Mouse (Mus musculus) retina, postnatal 1 day (tissue): ENCODE results near the gene Anks1.
"Not testable (repeated sequence)": the region's sequence is repeated elsewhere in the genome, so short reads cannot be mapped to it uniquely, and the experiment has no call there.

ENCODE experiments used
- DNase-seq: peaks from one replicate; pipeline ENCODE4 v3.0.0-alpha.2; 2012

Anks1 gene

DNA sequence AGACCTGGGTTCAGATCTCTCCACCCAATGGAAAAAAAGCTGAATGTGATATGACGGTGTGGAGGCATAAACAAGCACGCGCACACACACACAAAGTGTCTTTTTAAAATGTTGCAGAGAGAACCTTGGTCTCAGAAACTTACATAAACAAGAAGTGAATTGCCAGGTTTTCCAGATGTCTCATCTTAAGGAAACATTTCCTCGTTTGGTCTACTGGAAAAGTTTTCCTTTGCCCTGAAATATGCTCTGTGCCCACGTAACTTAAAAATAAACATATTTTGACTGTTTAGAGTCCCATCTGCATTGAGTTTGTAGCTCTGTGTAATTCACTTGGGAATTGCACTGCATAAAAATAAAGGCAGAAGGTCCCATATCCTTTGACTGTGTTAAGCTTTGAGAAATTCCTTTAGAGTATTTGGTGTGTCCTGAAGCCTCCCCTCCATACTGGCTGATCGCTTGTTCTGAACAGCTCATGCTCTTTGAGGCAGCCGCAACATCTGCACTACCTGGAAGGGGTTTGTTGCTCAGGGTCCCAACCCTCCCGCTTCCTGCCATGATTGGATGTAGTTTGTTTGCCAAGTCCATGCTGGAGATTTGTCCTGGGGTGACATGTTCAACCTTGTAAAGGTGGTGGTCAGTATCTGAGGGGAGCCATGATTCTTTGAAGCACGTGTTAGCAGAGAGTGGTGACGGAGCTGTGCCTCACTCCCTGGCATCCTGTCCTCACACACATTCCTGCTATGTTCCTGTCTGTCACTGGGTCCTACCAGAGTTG lies 25.2 kb downstream of the Anks1 start:
- no peak for DNase-seq

DNA sequence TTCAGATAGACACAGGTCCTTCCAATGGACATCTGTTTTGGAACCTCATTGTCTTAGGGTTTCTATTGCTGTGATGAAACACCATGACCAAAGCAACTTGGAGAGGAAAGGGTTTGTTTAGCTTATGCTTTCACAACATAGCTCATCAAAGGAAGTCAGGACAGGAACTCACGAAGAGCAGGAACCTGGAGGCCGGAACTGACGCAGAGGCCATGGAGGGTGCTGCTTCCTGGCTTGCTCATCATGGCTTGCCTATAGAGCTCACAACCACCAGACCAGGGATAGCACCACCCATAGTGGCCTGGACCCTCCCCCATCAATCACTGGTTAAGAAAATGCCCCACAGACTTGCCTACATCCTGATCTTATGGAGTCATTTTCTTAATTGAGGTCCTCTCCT lies 26.0 kb downstream of the Anks1 start:
- no peak for DNase-seq

- DNase-seq: no peak
These were observed 28.0 kb downstream of the Anks1 start for GRCm38 (mm10) chr17:27937054-27937615.

- no peak for DNase-seq
These were observed 29.1 kb downstream of the Anks1 start for GRCm38 (mm10) chr17:27938121-27938754.

DNA sequence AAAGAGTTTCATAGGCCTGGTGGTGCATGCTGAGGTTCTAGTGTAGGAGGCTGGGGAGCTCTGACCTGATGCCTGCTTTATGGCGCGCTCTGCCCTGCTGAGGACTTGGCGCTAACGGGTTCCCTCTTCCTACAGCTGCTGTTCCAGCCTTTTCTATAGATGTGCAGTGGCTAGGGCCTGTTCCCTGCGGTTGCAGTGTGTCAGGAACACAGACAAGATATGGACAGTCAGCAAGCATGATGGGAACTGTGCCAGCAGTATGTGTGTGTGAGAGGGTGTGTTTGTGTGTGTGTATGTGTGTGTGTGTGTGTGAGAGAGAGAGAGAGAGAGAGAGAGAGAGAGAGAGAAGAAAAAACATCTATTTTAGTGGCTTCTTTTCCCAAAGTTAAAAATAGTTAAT lies 29.9 kb downstream of the Anks1 start:
- DNase-seq: no peak

DNA sequence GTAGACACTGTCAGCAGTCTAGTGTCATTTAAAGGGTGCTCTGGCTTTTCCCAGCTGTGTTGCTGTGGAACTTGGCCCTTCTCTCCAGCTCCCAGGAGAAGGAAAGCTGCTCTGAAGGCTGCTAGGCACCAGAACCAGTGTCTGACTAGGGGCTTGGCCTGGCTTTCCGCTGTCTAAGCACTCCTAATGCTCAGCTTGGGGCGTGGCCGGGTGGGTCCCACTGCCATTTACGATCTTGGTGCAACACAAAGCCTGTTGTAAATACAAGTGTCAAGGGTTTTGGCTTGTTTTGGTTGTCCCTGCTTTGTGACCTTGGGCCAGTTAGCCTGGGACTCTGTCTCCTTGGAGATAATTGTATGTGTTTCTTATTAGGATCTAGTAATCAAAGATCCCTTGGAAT lies 31.2 kb downstream of the Anks1 start:
- DNase-seq: no peak

DNA sequence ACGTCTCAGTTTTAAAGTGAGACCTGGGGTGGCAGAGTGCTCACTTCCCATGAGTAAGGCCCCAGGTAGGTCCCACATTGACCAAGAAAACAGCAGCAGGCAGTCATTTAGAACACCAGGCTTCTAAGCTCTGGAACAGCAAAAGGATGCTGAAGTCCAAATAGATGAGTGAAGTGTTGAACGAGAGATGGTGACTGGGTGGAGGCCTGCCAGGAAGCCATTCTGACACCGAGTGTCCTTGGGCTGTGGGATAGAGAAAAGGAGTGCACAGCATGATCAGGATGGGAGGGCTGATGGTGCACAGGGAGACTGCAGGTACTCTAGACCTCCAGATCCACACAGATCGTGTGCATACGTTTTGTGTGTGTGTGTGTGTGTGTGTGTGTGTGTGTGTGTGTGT lies 32.1 kb downstream of the Anks1 start:
- no peak for DNase-seq

DNA sequence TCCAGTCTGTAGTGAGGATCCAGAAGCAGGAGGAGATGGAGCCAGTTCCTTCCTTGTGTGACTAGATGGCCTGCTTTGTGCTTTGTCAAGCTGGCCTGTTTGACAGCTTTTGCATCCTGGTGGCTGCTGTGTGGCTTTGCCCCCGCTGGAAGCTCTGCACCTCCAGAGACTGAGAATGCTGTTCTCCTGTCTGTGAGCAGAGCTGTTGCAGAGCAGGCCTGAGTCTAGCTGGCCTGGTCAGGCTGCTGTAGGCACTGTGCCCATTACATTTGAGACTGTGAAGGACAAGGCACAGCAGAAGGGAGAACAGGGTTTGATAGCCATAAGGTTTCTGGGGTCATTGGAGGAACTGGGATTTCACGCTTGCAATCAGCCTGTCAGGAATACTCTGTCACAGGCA lies 32.6 kb downstream of the Anks1 start:
- no peak for DNase-seq

DNA sequence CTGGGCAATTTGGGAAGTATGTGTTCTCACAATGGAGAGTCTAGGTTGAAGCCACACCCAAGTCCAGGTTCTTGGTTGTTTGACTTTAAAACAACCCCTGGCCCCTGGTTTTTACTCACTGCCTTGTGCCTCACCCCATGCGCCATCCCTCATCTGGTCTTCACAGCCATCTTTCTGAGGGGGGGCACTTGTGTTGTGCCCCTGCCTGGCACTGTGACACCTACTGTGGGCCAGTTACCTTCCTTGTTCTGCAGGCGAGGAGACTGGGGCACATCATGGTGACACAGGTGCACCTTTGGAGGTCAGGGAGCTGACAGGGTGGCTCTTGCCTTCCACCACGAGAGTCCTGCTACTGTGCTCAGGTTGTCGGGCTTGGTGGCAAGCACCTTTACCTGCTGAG lies 33.0 kb downstream of the Anks1 start:
- no peak for DNase-seq

DNA sequence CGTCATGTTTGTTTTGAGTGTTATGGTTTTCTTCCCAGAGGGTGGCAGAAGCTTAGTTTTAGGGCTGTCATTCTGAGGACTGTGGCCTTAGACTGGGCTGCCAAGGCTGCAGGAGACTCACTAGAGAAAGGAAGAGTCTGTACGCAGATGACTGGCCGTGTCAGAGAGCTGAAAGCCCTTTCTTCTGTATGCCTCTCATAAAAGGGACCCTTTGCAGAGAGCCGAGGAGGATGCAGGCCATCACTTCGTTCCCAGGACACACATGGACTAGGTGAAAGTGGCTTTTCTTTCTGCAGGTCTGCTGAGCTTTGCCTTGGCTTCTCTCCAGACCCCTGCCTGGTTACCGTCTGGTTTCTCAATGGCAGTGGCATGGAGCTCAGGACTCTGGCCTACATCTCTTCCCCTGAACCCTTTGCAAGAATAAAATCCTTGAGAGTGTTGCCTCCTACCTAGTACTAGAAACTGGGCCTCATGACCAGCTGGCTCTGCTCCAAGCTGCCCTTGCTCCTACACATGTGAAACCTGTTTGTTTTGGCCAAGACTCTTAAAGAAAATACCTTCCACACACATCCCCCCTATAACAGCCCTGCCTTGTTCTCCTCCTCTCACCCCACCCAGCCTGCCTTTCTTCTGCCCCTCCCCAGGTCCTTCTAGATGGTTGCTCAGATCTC lies 36.6 kb downstream of the Anks1 start:
- DNase-seq: no peak

DNA sequence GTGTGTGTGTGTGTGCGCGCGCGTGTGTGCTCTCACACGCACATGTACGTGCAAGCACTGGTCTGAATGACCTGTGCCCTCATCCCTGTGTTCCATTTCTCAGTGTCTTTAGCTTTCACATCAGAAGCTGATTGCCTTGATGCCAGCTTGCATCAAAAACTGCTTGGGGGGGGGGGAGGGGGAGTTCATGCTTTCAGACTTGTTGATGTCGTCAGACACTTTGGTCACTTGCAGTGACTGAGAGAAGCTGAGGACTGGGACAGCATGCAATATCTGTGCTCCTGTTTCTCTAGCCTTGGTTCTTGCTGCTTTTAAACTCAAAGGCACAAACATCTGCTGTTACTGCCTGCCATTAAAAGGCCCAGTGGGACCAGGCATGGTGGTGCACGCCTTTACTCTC lies 37.3 kb downstream of the Anks1 start:
- no peak for DNase-seq

DNA sequence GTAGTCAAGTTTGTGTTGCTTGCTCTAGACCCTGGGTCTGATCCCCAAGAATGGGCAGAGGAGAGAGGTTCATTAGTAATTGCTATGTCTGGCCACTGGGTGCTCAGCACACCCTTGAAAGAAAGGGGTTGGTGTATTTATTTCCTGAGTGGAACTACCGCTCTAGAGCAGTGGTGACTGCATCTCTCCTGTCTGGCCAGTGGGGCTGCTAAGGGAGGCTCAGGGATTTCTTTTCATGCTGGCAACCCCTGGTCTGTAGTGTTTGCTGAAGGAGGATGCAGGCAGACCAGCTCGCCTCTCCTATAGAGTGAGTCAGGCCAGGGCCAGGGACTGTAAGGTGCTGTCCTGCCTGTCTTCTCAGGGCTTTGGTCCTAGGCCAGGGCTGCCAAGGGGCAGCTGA lies 38.0 kb downstream of the Anks1 start:
- no peak for DNase-seq

DNA sequence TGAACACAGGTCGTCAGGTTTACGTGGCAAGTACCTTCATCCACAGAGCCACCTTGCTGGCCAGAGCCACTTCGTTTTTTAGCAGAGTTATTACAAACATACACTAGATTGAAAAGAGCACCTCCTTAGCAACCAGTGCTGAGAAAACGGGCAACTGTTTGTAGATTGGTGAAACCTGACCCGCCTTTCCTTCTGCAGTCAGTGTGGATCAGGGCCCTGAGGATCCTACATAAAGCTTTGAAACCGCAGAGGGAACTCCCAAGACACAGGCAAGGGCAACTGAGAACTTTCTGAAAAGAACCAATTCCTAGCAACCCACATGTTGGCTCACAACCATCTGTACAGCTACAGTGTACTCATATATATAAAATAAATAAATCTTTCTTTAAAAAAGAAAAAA lies 44.0 kb downstream of the Anks1 start:
- no peak for DNase-seq

DNA sequence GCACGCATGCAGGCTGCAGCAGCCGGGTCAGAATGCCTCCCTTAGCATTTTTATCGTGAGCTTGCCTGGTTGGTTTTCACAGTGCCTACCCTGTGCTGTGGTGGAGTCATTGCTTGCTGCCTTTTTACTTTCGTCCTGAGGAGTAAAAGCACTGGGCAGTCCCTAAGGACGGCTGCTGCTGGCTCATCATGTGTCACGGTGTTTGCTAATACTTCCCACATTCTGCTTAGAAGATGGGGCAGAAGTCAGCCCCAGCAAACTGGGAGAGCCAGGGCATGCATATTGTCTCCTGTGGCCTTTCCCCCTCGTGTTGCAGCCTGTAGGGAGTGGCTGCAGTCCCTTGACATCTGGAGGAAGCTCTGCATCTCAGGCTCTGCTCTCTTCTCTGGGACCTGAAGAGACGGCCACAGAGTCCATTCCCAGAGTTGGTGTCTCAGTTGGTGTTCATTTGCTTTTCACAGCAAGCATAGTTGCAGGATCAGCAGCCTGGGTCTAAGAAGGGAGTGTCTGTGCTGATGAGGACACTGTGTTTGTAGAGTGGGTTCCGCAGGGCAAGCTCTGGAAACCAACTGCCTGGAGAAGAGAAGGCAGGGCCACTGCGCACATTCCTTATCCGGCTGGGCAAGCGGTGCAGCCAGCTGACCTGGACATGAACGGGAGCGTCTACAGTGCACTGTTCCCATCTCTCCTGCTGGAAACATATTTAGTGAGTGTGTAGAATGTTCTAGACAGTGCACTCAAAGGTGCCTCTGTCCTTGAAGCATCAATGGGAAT lies 45.7 kb downstream of the Anks1 start:
- DNase-seq: no peak

DNA sequence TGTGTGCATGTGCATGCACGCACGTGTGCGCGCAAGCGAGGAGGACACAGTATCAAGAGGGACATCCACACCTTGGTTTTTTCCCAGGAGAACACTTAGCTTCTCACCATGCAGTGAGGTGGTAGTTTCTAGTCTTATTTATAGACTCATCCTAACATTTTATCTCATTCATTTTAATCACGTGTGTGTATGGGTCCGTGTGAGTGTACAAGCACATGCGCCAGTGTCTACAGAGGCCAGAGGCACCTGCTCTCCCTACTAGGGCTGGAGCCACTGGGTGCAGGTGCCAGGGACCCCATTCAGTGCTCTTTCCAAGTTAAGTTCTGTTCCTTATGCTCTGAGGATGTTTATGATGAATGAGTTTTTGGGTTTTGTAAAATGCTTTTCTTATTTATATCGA lies 48.5 kb downstream of the Anks1 start:
- DNase-seq: no peak

- no peak for DNase-seq
These were observed 51.3 kb downstream of the Anks1 start for GRCm38 (mm10) chr17:27960128-27961111.

DNA sequence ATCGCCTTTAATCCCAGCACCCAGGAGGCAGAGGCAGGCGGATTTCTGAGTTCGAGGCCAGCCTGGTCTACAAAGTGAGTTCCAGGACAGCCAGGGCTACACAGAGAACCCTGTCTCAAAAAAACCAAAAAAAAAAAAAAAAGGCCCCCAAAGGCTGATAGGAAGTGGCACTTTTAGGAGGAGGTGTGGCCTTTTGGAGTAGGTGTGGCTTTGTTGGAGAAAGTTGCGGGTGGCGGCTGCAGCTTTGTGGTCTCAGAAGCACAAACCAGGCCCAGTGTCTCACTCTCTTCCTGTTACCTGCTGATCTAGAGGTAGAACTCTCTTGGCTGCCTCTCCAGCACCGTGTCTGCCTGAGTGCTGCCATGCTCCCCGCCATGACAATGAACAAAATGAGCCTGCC lies 54.0 kb downstream of the Anks1 start:
- DNase-seq: not testable (repeated sequence)

DNA sequence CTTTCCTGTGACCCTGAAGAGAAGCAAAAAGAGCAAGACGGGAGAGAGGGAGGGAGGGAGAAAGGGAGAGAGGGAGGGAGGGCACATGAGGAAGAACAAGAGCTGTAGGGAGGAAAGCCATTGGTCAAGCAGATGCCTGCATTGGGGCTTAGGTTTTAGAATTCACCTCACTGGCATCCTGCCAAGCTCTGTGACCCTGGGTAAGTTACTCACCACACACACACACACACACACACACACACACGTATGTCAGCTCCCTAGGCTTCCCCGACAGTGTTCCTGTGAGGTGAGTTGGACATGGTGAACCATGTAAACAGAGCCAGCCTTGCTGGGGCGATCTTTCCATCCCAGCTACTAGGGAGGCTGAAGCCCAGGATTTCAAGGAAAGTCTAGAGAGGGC lies 55.5 kb downstream of the Anks1 start:
- DNase-seq: peak; percentile 17

DNA sequence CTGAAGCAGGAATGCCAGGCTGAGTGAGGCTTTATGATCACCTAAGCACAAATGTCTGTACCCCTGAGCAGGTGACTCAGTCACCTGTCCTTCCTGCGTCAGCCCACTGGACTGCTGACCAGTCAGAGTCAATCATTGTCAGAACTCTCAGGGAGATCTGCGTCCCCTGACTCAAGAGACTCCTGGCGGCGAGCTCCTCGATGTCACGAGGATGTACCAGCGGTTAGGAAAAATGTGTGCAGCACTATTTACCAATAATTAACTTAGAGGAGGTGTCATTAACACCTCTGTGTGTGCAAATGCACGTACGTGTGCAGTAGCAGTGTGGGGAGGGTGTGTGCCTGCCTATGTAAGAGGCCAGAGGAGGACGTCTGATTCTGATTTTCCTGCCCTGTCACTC lies 56.2 kb downstream of the Anks1 start:
- DNase-seq: peak; percentile 14

GRCm38 (mm10) chr17:27966056-27966455 lies 57.0 kb downstream of the Anks1 start:
- DNase-seq: no peak

- no peak for DNase-seq
These were observed 57.5 kb downstream of the Anks1 start for GRCm38 (mm10) chr17:27966508-27967021.

GRCm38 (mm10) chr17:27967529-27967928 lies 58.4 kb downstream of the Anks1 start:
- DNase-seq: no peak
